Mouse (Mus musculus) heart, adult 2 months (tissue): Measurements from ENCODE around the gene Lrwd1. TPM values are rescaled to one million over a fixed set of nuclear protein-coding genes. Genes with fewer than 3 reads are reported as not detected.
"Not testable (repeated sequence)": the region's sequence is repeated elsewhere in the genome, so short reads cannot be mapped to it uniquely, and the experiment has no call there.

ENCODE experiments used
- DNase-seq, 2 experiments: peaks; one replicate each; pipeline ENCODE4 v3.0.0; 2021
- H3K27ac ChIP-seq: fragments of 200-600 bp; 2 replicates; pipeline ENCODE4 v1.8.1; 2022
- H3K27me3 ChIP-seq: fragments of 200-500 bp; 2 replicates; pipeline ENCODE4 v1.6.1; 2012; ENCODE audit warnings: mild to moderate bottlenecking, low read length, inconsistent platforms, mixed read lengths; ENCODE audit not compliant: control insufficient read depth, insufficient read depth
- H3K36me3 ChIP-seq: fragments of 200-500 bp; 2 replicates; pipeline ENCODE4 v1.6.1; 2012; ENCODE audit warnings: low read length, inconsistent platforms; ENCODE audit not compliant: control insufficient read depth, insufficient read depth
- H3K4me1 ChIP-seq: fragments of 200-500 bp; 2 replicates; pipeline ENCODE4 v1.6.1; 2011; ENCODE audit warnings: low read length; ENCODE audit not compliant: control insufficient read depth, insufficient read depth
- H3K4me3 ChIP-seq: fragments of 200-600 bp; 2 replicates; pipeline ENCODE4 v1.8.1; 2022
- H3K79me2 ChIP-seq: fragments of 200-500 bp; replicated peaks from 2 replicates; pipeline ENCODE4 v1.6.1; 2012; ENCODE audit warnings: mild to moderate bottlenecking, inconsistent platforms, low read length, moderate library complexity, mixed read lengths; ENCODE audit not compliant: control insufficient read depth, insufficient read depth
- H3K9ac ChIP-seq: fragments of 200-500 bp; 2 replicates; pipeline ENCODE4 v1.6.1; 2012; ENCODE audit warnings: low read depth, mild to moderate bottlenecking, control low read depth, inconsistent platforms, low read length, mixed read lengths
- CTCF ChIP-seq: fragments of 200-600 bp; IDR thresholded peaks from 2 replicates; pipeline ENCODE4 v1.8.1; 2022; ENCODE audit warnings: antibody characterized with exemption, mild to moderate bottlenecking, moderate library complexity
- EP300 ChIP-seq: fragments of 200-500 bp; IDR thresholded peaks from 2 replicates; pipeline ENCODE4 v1.6.1; 2011; ENCODE audit warnings: low read depth, low read length, control low read depth; ENCODE audit not compliant: insufficient read depth
- POLR2A ChIP-seq: fragments of 200-500 bp; IDR thresholded peaks from 2 replicates; pipeline ENCODE4 v1.6.1; 2011; ENCODE audit warnings: mild to moderate bottlenecking, low read depth, low read length, control low read depth; ENCODE audit not compliant: insufficient read depth
- WGBS: fragments of 180-500 bp; shearing (Covaris S2); methylation state at CpG from one replicate; pipeline ENCODE4 v1.1.7; 2018; 5-methylcytosine and 5-hydroxymethylcytosine counted together
- intact Hi-C: fragments of 180-260 bp; cut with DNase I; formaldehyde crosslinking; loops from one replicate; pipeline ENCODE4 v1.15.1; 2025
- polyA plus RNA-seq: library from polyadenylated mRNA; depleted of rRNA; stranded (reverse); fragments of >200 nt; gene quantifications from 2 replicates; pipeline ENCODE4 v1.2.3, GENCODE M21; 2012
- total RNA-seq, 2 experiments: library from RNA; stranded (reverse); gene quantifications; 2 replicates each; pipeline ENCODE4 v1.2.3; 2021

The Lrwd1 gene
- total and polyA plus RNA-seq, 3 experiments: 5.4 to 11.5 (median 5.5) TPM

GRCm38 (mm10) chr5:136122165-136122564, 13.7 kb downstream of the Lrwd1 start:
- Histone ChIP-seq H3K27me3 (no peaks in the 10 kb centered on the region), H3K36me3 (no peaks in the 10 kb centered on the region), H3K4me1 (peaks cover 3% of the 10 kb centered on the region; the same call in 1 of the 2 replicates), H3K9ac (no peak overlapping the region), H3K79me2 (no peaks in the 10 kb centered on the region), H3K27ac (no peak overlapping the region), H3K4me3 (no peak overlapping the region)
- intact Hi-C loops: no loop called here
- TF ChIP-seq POLR2A (no peak), EP300 (no peak), CTCF (no peak)
- WGBS: 87% methylated on average over 10 of the region's 10 CpGs
- no peak for DNase-seq

- Histone ChIP-seq H3K27me3 (no peaks in the 10 kb centered on the region), H3K79me2 (no peaks in the 10 kb centered on the region; the same call in 1 of the 2 replicates), H3K27ac (peak overlapping the region; percentile 84), H3K9ac (peak overlapping the region; percentile 81), H3K4me3 (peak overlapping the region; percentile 83), H3K4me1 (peaks cover 3% of the 10 kb centered on the region; the same call in 1 of the 2 replicates), H3K36me3 (no peaks in the 10 kb centered on the region)
- TF ChIP-seq POLR2A (no peak), CTCF (no peak), EP300 (no peak)
- intact Hi-C loops: loop anchor here (1.0 to 2.0 kb wide), 2 partner anchors 20 to 32 kb away; partner anchors contain the start of genes Alkbh4 and Lrwd1
- 0% methylated on average over 22 of the region's 22 CpGs for WGBS
- DNase-seq: no peak
Measured at GRCm38 (mm10) chr5:136116784-136117112, 19.1 kb downstream of the Lrwd1 start.

GRCm38 (mm10) chr5:136115891-136116783, 19.7 kb downstream of the Lrwd1 start, which contains the start of gene Polr2j:
Gene Polr2j, plus strand, starts transcription at chr5:136116631.
- Histone ChIP-seq H3K79me2 (no peaks in the 10 kb centered on the region; the same call in 1 of the 2 replicates), H3K27ac (peak within 1 kb of the TSS; percentile 84), H3K36me3 (no peaks in the 10 kb centered on the region), H3K9ac (peak within 1 kb of the TSS; percentile 81), H3K4me1 (peaks cover 3% of the 10 kb centered on the region; the same call in 1 of the 2 replicates), H3K27me3 (no peaks in the 10 kb centered on the region), H3K4me3 (peak within 1 kb of the TSS; percentile 83)
- WGBS: 3% methylated on average over 42 of the region's 42 CpGs
- no peak for TF ChIP-seq CTCF
- peak; percentile 93 for TF ChIP-seq POLR2A
- peak; percentile 64; the same call in 1 of the 2 replicates for TF ChIP-seq EP300
- DNase-seq: peak; percentile 95 to 97
- intact Hi-C loops: loop anchor here (1.0 to 2.0 kb wide), 2 partner anchors 20 to 31 kb away; partner anchors contain the start of genes Alkbh4 and Lrwd1

- intact Hi-C loops, DNase-seq: not testable (repeated sequence)
- WGBS: 33% methylated on average over 4 of the region's 4 CpGs
Measured at GRCm38 (mm10) chr5:136113546-136113945, 22.3 kb downstream of the Lrwd1 start.

GRCm38 (mm10) chr5:136109042-136109441, 26.8 kb downstream of the Lrwd1 start:
- Histone ChIP-seq H3K9ac (no peak overlapping the region), H3K36me3 (no peaks in the 10 kb centered on the region), H3K27ac (no peak overlapping the region), H3K4me3 (no peak overlapping the region), H3K4me1 (no peaks in the 10 kb centered on the region), H3K79me2 (no peaks in the 10 kb centered on the region), H3K27me3 (no peaks in the 10 kb centered on the region)
- WGBS: 41% methylated on average over 3 of the region's 3 CpGs
- no peak for DNase-seq
- intact Hi-C loops: no loop called here
- no peak for TF ChIP-seq EP300
- no peak for TF ChIP-seq POLR2A
- no peak for TF ChIP-seq CTCF

More at GRCm38 (mm10) chr5:136113546-136113945, 22.3 kb downstream of the Lrwd1 start:
- H3K36me3 ChIP-seq, H3K4me1 ChIP-seq, H3K4me3 ChIP-seq, H3K27ac ChIP-seq, H3K27me3 ChIP-seq, H3K9ac ChIP-seq, H3K79me2 ChIP-seq: not testable (repeated sequence)

- Histone ChIP-seq H3K27ac (no peak overlapping the region), H3K9ac (no peak overlapping the region), H3K36me3 (no peaks in the 10 kb centered on the region), H3K79me2 (no peaks in the 10 kb centered on the region), H3K4me3 (no peak overlapping the region), H3K4me1 (no peaks in the 10 kb centered on the region), H3K27me3 (no peaks in the 10 kb centered on the region)
- intact Hi-C loops: no loop called here
- no peak for TF ChIP-seq EP300
- TF ChIP-seq CTCF: no peak
- DNase-seq: no peak
- 25% methylated on average over 2 of the region's 2 CpGs for WGBS
Measured at GRCm38 (mm10) chr5:136108486-136108885, 27.4 kb downstream of the Lrwd1 start.
